Mouse (Mus musculus) heart, adult 18-20 months (tissue): ENCODE measurements around the gene Map3k5. TPM values are rescaled to one million over a fixed set of nuclear protein-coding genes. Genes with fewer than 3 reads are reported as not detected.
"Not testable (repeated sequence)": the region's sequence is repeated elsewhere in the genome, so short reads cannot be mapped to it uniquely, and the experiment has no call there.

ENCODE experiments used
- DNase-seq, 2 experiments: peaks; one replicate each; pipeline ENCODE4 v3.0.0; 2021 to 2022; ENCODE audit warnings: mixed read lengths in 1 of 2
- long read RNA-seq, 2 experiments: library from polyadenylated mRNA; stranded (forward); transcript quantifications; one replicate each; pipeline ENCODE4 v2.0.0; 2021
- total RNA-seq, 2 experiments: library from RNA; stranded (reverse); gene quantifications; 2 replicates each; pipeline ENCODE4 v1.2.3; 2021

Map3k5 gene
- total RNA-seq, result 10 to 100 TPM; 34.1 to 40.7 TPM
- long read RNA-seq, experiment 1, partial matches to known transcripts, result 2 of 6 reads
- long read RNA-seq, experiment 1, other reads (novel, unspliced or antisense), result 4 of 6 reads
- long read RNA-seq, experiment 2, partial matches to known transcripts, result 0 of 1 reads
- long read RNA-seq, experiment 2, other reads (novel, unspliced or antisense), result 1 of 1 reads

DNA sequence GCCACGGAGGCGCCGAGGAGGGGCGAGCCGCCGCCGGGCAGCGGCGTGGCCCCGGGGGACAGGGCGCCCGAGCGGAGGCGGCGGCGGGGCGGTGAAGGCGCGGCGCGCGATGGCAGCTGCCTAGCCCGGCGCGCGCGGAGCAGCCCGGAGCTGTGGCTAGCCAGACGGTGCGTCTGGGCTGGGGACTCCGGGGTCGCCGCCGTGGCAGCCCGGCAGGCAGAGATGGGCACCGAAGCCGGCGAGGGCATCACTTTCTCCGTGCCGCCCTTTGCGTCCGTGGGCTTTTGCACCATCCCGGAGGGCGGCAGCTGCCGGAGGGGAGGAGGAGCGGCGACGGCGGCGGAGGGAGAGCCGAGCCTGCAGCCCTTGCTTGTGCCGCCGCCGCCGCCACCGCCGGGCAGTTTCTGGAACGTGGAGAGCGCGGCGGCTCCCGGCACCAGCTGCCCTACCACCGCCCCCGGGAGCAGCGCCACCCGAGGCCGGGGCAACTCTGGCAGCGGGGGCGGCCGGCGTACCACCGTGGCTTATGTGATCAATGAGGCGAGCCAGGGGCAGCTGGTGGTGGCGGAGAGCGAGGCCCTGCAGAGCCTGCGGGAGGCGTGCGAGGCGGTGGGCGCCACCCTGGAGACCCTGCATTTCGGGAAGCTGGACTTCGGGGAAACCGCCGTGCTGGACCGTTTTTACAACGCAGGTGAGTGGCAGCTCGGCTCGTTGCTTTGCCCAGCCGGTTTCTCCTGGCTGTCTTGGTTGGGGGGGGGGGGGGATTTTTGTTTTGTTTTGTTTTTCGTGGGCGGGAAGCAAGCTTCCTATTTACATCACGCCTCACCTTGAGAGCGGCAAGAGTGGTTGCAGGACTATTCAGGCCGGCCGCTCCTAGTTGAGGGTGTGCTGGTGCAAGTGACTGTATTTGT, at the start of gene Map3k5:
Map3k5 (plus strand) TSS at position 89 of the 911 bp plus-strand sequence.
- DNase-seq, result peak; percentile 55 to 64

GRCm38 (mm10) chr10:19886249-19886648, 48.0 kb upstream of the Map3k5 start:
- no peak for DNase-seq

DNA sequence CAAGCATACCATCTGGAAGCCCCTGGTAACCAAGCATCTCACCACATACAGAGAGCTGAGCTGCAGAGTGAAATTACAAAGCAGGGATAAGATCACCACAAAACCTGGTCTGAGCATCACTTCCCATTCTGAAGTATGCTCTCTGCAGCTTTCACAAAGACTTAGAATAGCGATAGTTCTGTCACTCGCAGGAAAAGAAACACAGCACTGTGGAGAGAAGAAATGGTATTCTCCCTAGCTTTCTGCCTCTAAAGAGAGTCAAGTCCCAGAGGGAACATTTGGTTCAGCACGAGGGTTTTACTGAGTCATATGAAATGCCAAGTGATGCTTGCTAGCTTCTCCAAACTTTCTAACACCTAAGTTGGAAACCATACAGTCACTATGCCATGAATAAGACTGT, 44.4 kb upstream of the Map3k5 start:
- DNase-seq, result no peak

- no peak for DNase-seq
These were observed 42.6 kb upstream of the Map3k5 start for GRCm38 (mm10) chr10:19891686-19892085.

GRCm38 (mm10) chr10:19893146-19893545, 41.1 kb upstream of the Map3k5 start:
- DNase-seq, result no peak

DNA sequence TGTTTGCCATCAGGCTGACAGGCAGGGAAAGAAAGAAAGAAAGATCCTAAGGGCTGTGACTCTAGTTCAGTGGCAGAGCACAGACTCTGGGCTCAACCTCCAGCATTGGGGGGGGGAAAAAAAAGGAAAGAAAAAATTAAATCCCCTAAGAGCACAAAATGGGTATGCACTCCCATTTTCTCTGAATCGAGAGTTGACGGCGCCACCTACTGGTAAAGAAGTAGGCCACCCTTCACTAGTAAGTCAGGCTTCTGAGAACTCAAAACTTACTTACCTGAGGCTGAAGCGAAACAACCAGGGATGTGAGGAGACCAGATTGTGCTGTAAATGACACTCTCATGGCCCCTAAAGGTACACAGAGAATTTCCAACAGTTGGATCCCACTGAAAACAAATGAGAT, 40.3 kb upstream of the Map3k5 start:
- DNase-seq, result peak; percentile 21 to 71

DNA sequence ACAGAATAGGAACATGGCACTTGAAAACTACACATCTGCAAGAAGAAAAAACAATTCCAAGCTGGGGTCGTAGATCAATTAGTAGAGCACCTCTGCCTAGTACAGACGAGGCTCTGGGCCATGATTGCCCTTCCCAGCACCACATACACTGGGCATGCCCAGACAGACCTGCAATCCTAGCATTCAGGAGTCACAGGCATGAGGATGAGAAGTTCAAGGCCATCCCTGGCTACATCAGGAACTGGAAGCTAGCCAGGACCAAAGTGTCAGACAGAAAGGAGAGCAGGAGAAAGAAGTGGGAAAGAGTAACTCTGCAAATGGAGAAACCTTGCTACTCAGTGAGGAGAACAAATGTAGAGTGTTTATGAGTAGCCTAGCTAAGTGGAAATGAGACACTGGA, 34.1 kb upstream of the Map3k5 start:
- DNase-seq, result no peak

DNA sequence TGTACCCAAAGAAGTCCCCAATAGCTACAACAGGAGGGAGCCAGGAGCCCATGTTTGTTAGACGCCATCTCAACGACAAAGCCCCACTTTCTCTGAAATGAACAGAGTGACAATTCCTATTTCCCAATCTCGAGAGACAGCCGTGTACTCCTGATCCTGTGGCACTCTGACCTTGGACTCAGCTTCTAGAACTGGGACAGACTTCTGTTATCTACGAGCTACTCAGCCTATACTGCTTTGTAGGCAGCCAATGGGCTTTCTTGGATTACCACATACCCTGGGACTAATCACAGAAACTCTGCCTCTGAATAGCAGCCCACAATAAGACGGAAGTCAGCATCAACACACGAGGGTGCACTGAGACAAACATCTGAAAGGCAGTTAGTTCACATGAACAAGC, 32.3 kb upstream of the Map3k5 start:
- no peak for DNase-seq

DNA sequence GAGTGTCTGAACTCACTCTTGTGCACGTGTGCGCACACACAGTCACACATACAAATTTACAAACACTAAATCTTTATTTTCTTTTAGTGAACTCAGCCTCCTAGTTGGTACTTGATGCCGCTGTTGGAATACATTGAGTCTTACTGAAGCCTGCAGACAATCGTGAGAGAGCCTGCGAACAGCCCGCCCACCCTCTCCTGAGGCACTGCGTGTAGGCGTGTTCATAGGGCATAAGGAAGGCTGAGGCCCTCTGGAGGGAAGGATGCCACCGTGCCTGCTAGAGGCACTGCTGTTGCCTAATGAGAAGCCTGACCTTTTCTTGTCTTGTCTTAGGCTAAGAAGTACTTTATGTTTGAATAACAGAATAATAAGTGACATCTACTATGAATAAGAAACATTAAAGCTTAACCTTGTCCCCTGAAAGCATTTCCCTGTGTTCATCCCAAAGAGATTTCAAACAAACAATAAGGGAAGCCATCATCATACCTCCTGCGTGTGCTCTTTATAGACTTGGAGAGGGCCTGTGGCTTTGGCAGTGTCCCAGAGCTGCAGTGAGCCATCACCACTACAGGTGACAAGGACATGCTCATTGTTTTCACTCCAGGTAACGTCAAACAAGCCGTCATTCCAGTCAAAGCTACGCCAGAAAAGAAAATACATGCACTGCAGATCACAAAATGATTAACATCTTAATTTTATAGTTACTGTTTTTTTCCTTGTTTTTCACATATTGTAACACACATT, 30.0 kb upstream of the Map3k5 start:
- no peak for DNase-seq

GRCm38 (mm10) chr10:19907246-19907804, 26.9 kb upstream of the Map3k5 start, which contains the start of gene Pex7:
Gene Pex7 (minus strand): TSS chr10:19907689.
- peak; percentile 95 to 96 for DNase-seq

GRCm38 (mm10) chr10:19908076-19908475, 26.2 kb upstream of the Map3k5 start:
- no peak for DNase-seq

DNA sequence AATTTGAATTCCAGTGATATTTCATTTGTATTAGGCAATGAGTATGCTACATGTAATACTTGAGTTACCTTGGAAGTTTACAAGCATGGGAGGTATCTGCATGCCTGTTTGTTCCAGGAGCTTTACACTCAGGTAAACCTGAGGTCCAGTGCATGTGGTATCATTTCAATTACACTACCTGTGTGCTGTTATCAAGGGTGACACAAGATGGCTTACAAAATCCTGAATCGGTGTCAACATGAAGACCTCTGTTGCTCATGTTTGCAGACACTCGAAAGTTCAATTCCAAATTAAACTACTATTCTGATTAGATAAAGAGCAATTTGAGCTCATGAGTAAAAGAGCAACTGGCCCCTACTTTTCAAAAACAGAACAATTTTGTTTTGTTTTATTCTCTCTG, 23.8 kb upstream of the Map3k5 start:
- no peak for DNase-seq

GRCm38 (mm10) chr10:19911583-19911982, 22.7 kb upstream of the Map3k5 start:
- DNase-seq, result no peak

DNA sequence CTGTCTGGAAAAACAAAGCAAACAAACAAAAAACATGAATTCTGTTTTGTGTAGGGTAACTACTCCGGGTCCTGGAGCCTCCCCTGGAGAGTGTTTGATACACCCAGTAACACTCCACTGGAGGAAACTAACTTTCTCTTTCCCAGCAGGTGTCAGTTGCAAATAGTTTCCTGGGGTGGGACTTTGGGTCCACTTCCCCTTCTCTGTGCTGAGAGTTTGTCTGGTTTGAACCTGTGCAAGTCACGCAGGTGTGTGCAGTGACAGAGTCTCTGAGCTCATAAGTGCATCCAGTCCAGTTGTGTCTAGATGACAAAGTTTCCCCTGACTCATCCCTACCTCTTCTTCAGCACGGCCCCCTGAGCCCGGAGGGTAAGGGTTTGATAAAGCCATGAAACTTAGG, 20.5 kb upstream of the Map3k5 start:
- no peak for DNase-seq

DNA sequence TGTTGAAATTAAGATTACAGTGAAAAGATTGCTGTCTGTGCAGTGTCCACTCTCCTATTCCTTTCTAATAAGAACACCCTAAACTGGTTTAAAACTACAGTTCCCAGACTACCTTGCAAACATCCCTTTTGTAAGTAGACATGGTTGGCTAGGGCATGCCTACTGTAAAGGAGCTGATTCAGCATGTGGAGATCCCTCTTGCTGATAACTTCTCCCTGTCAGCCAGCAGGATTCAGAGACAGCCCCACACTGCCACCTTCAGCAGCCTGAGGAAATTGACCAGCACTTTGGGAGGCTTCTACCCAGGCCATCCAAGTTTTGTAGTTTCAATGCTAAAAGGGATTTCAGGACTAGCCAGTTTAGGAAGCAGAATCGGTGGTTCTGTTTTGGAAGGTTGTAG, 19.0 kb upstream of the Map3k5 start:
- peak; percentile 62 to 63 for DNase-seq

DNA sequence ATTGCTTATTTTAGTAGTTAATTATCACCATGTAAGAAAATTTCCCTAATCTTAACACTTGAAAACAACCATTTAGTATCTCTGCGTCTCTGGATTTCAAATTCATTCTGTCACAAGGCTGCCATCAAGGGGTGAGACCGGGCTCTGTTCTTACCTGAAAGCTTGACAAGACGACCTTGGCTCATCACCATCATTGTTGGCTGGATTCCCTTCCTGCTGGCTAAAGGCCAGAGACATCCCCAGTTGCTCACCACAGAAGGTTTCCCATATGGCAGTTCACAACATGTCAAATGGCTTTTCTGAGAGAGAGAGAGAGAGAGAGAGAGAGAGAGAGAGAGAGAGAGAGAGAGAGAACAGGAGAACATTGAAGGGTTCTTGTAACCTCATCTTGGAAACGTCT, 11.9 kb upstream of the Map3k5 start:
- DNase-seq, result no peak

DNA sequence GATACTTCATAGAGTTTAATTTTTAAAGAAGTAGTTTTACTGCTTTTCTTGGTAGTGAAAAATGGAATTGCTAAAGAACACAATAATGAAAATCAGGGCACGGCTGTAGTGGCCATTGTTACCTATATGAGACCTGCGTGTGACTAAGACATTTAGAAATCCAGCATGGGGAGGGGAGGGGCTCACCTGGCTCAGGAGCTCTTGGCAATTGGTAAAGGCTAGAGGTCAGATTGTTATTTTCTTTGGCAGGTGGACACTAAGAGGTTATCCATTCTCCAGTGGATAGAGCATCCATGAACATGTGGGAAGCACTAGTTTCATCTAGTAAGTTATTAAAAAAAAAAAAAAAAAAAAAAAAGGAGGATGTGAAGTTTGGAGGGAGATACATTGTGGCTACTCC, 10.0 kb upstream of the Map3k5 start:
- no peak for DNase-seq

DNA sequence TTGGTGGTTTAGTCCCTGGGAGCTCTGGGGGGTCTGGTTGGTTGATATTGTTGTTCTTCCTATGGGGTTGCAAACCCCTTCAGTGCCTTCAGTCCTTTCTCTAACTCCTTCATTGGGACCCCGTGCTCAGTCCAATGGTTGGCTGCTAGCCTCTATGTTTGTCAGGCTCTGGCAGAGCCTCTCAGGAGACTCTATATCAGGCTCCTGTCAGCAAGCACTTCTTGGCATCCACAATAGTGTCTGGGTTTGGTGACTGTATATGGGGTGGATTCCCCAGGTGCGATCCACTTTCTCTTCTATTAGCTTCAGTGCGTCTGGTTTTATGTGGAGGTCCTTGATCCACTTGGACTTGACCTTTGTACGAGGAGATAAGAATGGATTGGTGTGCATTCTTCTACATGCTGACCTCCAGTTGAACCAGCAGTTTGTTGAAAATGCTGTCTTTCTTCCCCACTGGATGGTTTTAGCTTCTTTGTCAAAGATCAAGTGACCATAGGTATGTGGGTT, 7.8 kb upstream of the Map3k5 start:
- DNase-seq, result not testable (repeated sequence)

GRCm38 (mm10) chr10:19928205-19928604, 6.1 kb upstream of the Map3k5 start:
- DNase-seq, result peak in 1 of 2 experiments; percentile 35

DNA sequence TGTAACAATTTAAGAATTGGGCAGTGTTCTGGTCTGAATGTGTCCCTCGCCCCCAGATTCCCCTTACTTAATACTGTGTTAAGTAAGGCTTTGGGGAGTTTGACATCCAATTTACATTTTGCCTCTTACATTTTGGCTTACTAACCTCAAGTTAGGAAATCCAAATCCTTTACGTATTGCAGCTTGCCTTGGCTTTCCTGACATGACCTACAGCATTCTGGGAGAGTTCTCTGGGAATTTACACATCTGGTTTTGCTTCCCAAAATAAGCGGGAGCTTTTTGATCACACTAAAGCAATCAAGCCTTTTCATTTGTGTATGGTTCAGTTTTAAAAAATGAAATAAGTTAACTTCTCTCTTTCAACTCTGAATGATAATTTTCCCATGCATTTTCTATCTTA, 1.3 kb upstream of the Map3k5 start:
- no peak for DNase-seq

DNA sequence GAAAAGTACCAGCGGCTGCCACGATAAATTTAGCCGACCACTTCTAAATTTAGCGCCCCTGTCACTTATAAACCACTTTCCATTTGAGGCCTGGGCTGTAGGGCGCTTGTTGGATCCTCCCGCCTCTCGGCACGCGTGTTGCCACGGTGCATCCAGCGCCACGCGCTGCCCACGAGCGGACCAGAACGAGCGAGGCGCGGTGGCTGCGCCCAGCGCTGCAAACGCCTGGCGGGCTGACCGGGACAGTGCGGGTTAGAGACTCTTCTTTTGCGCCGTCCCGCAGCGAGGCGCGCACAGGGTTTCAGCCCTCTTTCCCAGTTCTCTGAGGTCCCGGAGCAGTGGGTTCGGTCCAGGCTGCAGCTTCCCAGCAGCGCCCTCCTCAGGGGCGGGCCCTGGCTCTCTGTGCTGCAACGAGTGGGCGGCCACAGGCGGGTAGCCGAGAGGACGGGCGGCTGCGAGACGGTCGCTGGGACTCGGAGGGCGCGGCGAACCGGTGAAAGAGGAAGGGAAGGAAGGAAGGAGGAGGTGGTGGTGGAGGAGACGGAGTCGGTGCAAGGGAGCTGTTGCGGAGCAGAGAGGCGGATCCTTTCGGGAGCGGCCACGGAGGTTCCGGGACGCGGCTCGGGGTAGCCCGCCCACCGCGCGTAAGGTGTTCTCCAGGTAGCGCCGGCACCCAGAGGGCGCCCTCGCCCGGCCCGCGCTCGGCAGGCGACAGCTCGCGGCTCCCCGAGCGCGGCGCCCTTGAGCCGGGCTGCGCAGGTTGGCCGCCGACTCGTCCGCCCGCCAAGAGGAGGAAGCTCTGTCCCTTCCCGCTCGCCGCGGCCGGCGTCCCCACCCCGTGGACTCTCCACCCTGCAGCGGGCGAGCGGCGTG, 525 bp upstream of the Map3k5 start:
- peak; percentile 89 to 92 for DNase-seq
